Comparison of ENCODE assay signal across 13 mouse cellular contexts in the genomic region with DNA sequence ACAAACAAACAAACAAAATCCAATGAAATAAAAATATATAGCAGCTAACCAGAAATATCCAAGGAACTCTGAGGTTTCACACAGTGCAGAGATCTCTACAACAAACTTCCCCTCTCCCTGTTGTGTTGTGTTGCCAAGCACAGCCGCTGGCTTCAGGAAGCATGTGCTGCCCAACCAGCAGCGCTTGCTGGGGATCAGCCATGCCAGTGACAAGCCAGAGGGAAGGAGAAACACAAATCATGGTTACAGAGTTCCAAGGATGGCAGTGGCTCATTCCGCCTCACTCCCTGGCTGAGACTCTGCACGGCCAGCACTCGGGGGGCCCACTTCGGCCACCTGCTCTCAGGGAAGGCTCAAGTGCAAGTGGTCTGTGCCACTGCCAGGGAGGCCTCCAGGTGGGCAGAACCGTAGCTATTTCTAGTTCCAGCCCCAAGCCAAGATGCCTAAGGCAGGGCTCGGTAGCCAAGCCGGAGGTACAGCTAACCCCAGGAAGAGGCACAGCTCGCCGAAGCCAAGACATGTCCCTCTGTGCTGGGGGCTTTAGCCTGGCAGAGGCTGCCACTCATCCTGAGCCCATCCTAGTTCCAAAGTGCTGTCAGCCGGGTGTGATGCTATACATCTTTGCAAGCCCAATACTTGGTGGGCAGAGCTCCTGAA. TPM values are rescaled to one million over a fixed set of nuclear protein-coding genes. Genes with fewer than 3 reads are reported as not detected.
DNase-seq lines count a peak whose midpoint lies in the region; ATAC-seq and TF ChIP-seq lines count a peak whose summit lies in the region.
"Had no signal": no experiment of that assay in that cellular context is flagged by ENCODE, and none has a peak within 500 bp of the region (broad histone marks: within the 10 kb centered on the region; RNA-seq: fewer than 3 reads in every experiment).

No protein-coding gene starts in this region.

- no peak overlapping the region for H3K9ac ChIP-seq in heart, embryonic 15.5 days
- H3K9ac ChIP-seq in liver, adult 2 months (ENCODE audit: low read depth, low read length) = no peak overlapping the region
- H3K9ac ChIP-seq in forebrain, embryonic 13.5 days = no peak overlapping the region

- TF ChIP-seq CTCF in liver, adult 2 months (IDR thresholded peaks at IDR 0.05; ENCODE audit: low read depth, low read length) = no peak

- no peak overlapping the region for H3K4me2 ChIP-seq in heart, embryonic 15.5 days
- H3K4me2 ChIP-seq in forebrain, embryonic 13.5 days = no peak overlapping the region

- no peaks in the 10 kb centered on the region for H3K9me3 ChIP-seq in heart, embryonic 15.5 days (replicated peaks)
- no peaks in the 10 kb centered on the region for H3K9me3 ChIP-seq in forebrain, embryonic 13.5 days (replicated peaks)
- H3K9me3 ChIP-seq: hindbrain, embryonic 10.5 days; limb, embryonic 10.5 days had no signal

- peaks cover 92% of the 10 kb centered on the region for H3K4me1 ChIP-seq in heart, embryonic 15.5 days (replicated peaks)
- H3K4me1 ChIP-seq in liver, adult 2 months (ENCODE audit: control insufficient read depth, insufficient read depth, low read length) = peaks cover 38% of the 10 kb centered on the region
- H3K4me1 ChIP-seq in forebrain, embryonic 13.5 days = no peaks in the 10 kb centered on the region

- WGBS in heart, embryonic 15.5 days = 76% methylated on average over 12 of the region's 12 CpGs
- WGBS in liver, adult 2 months = 79% methylated on average over 12 of the region's 12 CpGs
- WGBS in forebrain, embryonic 13.5 days = 92% methylated on average over 12 of the region's 12 CpGs

- H3K36me3 ChIP-seq in heart, embryonic 15.5 days = no peaks in the 10 kb centered on the region
- peaks cover 10% of the 10 kb centered on the region; the same call in 1 of the 2 replicates for H3K36me3 ChIP-seq in liver, adult 2 months (ENCODE audit: control insufficient read depth, insufficient read depth, low read length)
- peaks cover 20% of the 10 kb centered on the region for H3K36me3 ChIP-seq in forebrain, embryonic 13.5 days (ENCODE audit: poor library complexity, severe bottlenecking)
- H3K36me3 ChIP-seq: hindbrain, embryonic 10.5 days had no signal

- no peak for DNase-seq in heart, adult 8-10 months (ENCODE audit: low spot score)
- DNase-seq in liver, adult 2 months (ENCODE audit: extremely low read depth, low read depth, low spot score) = no peak
- DNase-seq in liver = no peak
- DNase-seq in cerebellum, postnatal 36 days = peak; percentile 73 to 77
- no peak for DNase-seq in layer of hippocampus, adult 9-10 months (ENCODE audit: low spot score)
- DNase-seq: adrenal gland, adult 8-10 months; thymus, postnatal 14 days had no signal

- peak overlapping the region; percentile 16; the same call in 1 of the 2 replicates for H3K27ac ChIP-seq in heart, embryonic 15.5 days
- H3K27ac ChIP-seq in liver, adult 2 months (replicated peaks; ENCODE audit: insufficient read depth, low read depth, low read length) = peak overlapping the region; percentile 17; the same call in 1 of the 2 replicates
- H3K27ac ChIP-seq in forebrain, embryonic 13.5 days = no peak overlapping the region; the same call in 1 of the 2 replicates
- H3K27ac ChIP-seq: hindbrain, embryonic 10.5 days; limb, embryonic 10.5 days had no signal

- H3K4me3 ChIP-seq in heart, embryonic 15.5 days = no peak overlapping the region
- H3K4me3 ChIP-seq in liver, adult 2 months (ENCODE audit: insufficient read depth, low read depth, low read length) = no peak overlapping the region
- no peak overlapping the region for H3K4me3 ChIP-seq in forebrain, embryonic 13.5 days
- H3K4me3 ChIP-seq: erythroblast, embryonic 14.5 days; hindbrain, embryonic 10.5 days; limb, embryonic 10.5 days had no signal

- ATAC-seq in heart, embryonic 15.5 days (replicated peaks; ENCODE audit: insufficient number of reproducible peaks, insufficient read depth, low FRiP score, low read depth) = no peak
- ATAC-seq in cerebellum, adult (ENCODE audit: insufficient number of reproducible peaks, low FRiP score, low TSS enrichment) = peak; percentile 68
- ATAC-seq in forebrain, embryonic 13.5 days = no peak

- no peaks in the 10 kb centered on the region for H3K27me3 ChIP-seq in heart, embryonic 15.5 days
- H3K27me3 ChIP-seq in liver, adult 2 months (ENCODE audit: control insufficient read depth, insufficient read depth, low read length) = no peaks in the 10 kb centered on the region
- H3K27me3 ChIP-seq in forebrain, embryonic 13.5 days = no peaks in the 10 kb centered on the region

- peaks cover 45% of the 10 kb centered on the region for H3K79me2 ChIP-seq in liver, adult 2 months (ENCODE audit: control insufficient read depth, insufficient read depth, low read length)

- no peak for TF ChIP-seq POLR2A in liver, adult 2 months (IDR thresholded peaks at IDR 0.05; ENCODE audit: extremely low read depth, insufficient read depth, low read length)

RNA-seq across cellular contexts. Expression of a gene that starts 29.6 kb away (rescaled TPM):
- polyA plus RNA-seq in heart, embryonic 15.5 days (2015; fragmentation: Nextera tagmentation; extraction: Ambion mirVana) = 21.4 and 28.4 TPM in 2 replicates
- total RNA-seq in heart, adult 8-10 months (2022) = 10 to 100 TPM; 38.6 to 50.6 (median 50.1) TPM
- total RNA-seq in liver, adult 2 months (2014; rRNA removed) = 37.1 and 37.7 TPM in 2 replicates
- 22.6 and 26.1 TPM in 2 replicates for polyA plus RNA-seq in liver, adult 2 months (2012; rRNA removed)
- 66.9 and 75.0 TPM in 2 replicates for polyA plus RNA-seq in forebrain, embryonic 13.5 days (2015; fragmentation: Nextera tagmentation; extraction: Ambion mirVana)

Comparison
In these comparisons a context has a peak if more than half of its experiments do, and no peak if none do; other contexts are left out.
1. DNase-seq: peak in cerebellum, postnatal 36 days (2 of 2); none in heart, adult 8-10 months (single experiment), liver, adult 2 months (single experiment), liver (single experiment) and layer of hippocampus, adult 9-10 months (single experiment).